Mouse (Mus musculus) heart, postnatal 14 days (tissue): Measurements from ENCODE around the gene Pdia3. TPM values are rescaled to one million over a fixed set of nuclear protein-coding genes. Genes with fewer than 3 reads are reported as not detected.
"Not testable (repeated sequence)": the region's sequence is repeated elsewhere in the genome, so short reads cannot be mapped to it uniquely, and the experiment has no call there.

Source experiments
- DNase-seq, 2 experiments: peaks; one replicate each; pipeline ENCODE4 v3.0.0; 2021 to 2022
- intact Hi-C: fragments of 180-260 bp; cut with DNase I; formaldehyde crosslinking; loops from one replicate; pipeline ENCODE4 v1.15.1; 2025
- long read RNA-seq, 2 experiments: library from polyadenylated mRNA; stranded (forward); transcript quantifications; one replicate each; pipeline ENCODE4 v2.0.0; 2021
- total RNA-seq, 2 experiments: library from RNA; stranded (reverse); gene quantifications; 2 replicates each; pipeline ENCODE4 v1.2.3; 2021

Gene Pdia3
- 100 to 1,000 TPM; 115 to 150 TPM for total RNA-seq
- long read RNA-seq, experiment 1, transcript Pdia3-201 (13 exons, 2,770 nt) = major isoform, 186 of 199 reads
- long read RNA-seq, experiment 1, partial matches to known transcripts = 4 of 199 reads
- long read RNA-seq, experiment 1, other reads (novel, unspliced or antisense) = 9 of 199 reads
- long read RNA-seq, experiment 2, transcript Pdia3-201 (13 exons, 2,770 nt) = major isoform, 123 of 133 reads
- long read RNA-seq, experiment 2, partial matches to known transcripts = 8 of 133 reads
- long read RNA-seq, experiment 2, other reads (novel, unspliced or antisense) = 2 of 133 reads

DNA sequence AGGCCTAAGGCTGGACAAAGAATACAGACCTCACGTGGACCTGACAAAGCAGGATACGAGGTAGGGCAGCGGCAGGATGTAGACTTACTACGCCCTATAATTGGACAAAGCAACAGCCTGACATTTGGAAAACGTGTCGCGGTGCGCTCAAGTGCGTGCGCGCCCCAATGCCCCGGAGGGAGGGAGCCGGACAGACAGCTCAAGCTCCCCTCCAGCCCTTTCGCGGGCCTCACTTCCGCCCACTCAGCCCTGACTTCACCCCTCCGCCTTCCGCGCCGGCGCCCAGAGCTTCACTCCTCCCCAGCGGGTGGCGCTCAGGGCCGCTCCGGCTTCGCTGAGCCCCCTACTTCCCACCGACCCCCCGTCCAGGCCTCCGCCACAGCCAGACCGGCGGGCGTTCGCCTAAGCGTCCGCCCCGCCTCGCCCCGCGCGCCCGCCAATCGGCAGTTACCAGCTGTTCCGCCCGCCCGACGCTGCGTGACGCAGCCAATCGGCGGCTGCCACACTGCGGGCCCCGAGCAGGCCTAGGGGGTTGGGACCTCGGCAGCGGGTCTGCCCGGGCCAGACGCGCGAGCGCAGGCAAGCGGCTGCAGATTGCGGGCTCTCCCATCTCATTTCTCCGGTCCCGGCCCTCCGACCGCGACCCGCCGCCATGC is at the start of gene Pdia3, which contains the start of gene Catsper2:
TSS of gene Pdia3 (plus strand) at position 389 of the 656 bp plus-strand sequence.
TSS of gene Catsper2 (minus strand) at position 406 of the 656 bp plus-strand sequence.
- peak; percentile 97 to 98 for DNase-seq
- intact Hi-C loops = loop anchor here (5.0 to 10.0 kb wide), 2 partner anchors 34 to 1319 kb away; partner anchors contain the start of gene Serf2

DNA sequence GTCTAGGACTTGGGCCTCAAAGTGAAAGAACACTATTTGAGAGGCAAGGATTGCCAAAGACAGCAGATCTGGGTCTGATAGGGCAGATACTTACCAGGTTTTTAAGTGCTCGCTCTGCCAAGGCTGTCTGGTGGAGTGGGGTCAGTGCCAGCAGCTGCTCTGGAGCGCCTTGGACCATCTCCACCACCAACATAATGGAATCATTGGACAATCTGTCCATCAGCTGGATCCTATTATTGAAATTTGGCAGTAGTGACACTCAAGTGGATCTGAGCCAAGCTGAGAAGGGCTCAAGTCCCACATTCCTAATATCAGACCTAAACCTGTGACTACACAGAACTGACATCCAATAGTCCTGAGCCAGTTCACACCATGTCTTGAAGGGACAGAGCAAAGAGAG is 44.7 kb upstream of the Pdia3 start:
- no peak for DNase-seq
- intact Hi-C loops = no loop called here

- DNase-seq = no peak
- intact Hi-C loops = no loop called here
Measured at GRCm38 (mm10) chr2:121370921-121371320, 42.7 kb upstream of the Pdia3 start.

- intact Hi-C loops = no loop called here
- no peak for DNase-seq
Measured at GRCm38 (mm10) chr2:121372266-121372665, 41.3 kb upstream of the Pdia3 start.

- intact Hi-C loops = no loop called here
- no peak for DNase-seq
Measured at GRCm38 (mm10) chr2:121374766-121375165, 38.8 kb upstream of the Pdia3 start.

DNA sequence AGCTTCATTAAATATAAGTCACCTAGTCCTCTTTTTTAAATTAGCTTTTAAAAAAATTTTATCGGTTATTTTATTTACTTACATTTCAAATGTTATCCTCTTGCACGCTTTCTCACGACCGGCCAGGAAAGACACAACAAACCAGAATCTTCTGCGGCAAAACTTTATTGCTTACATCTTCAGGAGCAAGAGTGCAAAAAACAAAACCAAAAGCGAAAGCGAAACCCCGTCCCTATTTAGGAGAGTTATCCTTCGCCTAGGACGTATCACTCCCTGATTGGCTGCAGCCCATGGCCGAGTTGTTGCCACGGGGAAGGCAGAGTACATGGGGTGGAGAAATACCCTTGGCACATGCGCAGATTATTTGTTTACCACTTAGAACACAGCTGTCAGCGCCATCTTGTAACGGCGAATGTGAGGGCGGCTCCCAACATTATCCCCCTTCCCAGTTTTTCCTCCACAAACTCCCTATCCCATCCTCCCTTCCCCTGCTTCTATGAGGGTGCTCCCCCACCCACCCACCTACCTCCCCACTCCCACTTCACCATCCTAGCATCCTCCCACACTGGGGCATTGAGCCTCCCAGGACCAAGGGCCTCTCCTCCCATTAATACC is 26.5 kb upstream of the Pdia3 start, which contains the start of gene Strc:
TSS of gene Strc (minus strand) at position 208 of the 615 bp plus-strand sequence.
- intact Hi-C loops, DNase-seq: not testable (repeated sequence)

GRCm38 (mm10) chr2:121396624-121397023 is 17.0 kb upstream of the Pdia3 start:
- peak; percentile 77 to 85 for DNase-seq
- intact Hi-C loops = no loop called here

GRCm38 (mm10) chr2:121403296-121403695 is 10.3 kb upstream of the Pdia3 start:
- intact Hi-C loops = no loop called here
- no peak for DNase-seq

DNA sequence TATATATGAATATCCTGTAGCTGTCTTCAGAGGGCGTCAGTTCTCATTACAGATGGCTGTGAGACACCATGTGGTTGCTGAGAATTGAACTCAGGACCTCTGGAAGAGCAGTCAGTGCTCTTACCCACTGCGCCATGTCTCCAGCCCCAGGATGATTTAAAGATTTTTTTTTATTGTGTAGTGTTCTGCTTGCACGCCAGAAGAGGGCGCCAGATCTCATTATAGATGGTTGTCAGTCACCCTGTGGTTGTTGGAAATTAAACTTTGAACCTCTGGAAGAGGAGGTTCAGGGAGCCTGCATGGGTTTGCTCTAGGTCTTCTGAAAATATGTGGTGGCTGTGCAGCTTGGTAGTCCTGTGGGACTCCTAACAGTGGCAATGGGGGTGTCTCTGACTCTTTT is 5.4 kb upstream of the Pdia3 start:
- peak; percentile 33 to 43 for DNase-seq
- intact Hi-C loops = loop anchor here (2.0 kb wide), 1 partner anchor 27 kb away; no protein-coding TSS in a partner anchor

- intact Hi-C loops = loop anchor here (5.0 to 10.0 kb wide), 2 partner anchors 34 to 1318 kb away; partner anchors contain the start of gene Serf2
- no peak for DNase-seq
Measured at GRCm38 (mm10) chr2:121412843-121413386, 660 bp upstream of the Pdia3 start.

- DNase-seq = no peak
- intact Hi-C loops = loop anchor here (5.0 to 10.0 kb wide), 2 partner anchors 33 to 1319 kb away; partner anchors contain the start of gene Serf2
Measured at GRCm38 (mm10) chr2:121414139-121414685, 637 bp downstream of the Pdia3 start.

DNA sequence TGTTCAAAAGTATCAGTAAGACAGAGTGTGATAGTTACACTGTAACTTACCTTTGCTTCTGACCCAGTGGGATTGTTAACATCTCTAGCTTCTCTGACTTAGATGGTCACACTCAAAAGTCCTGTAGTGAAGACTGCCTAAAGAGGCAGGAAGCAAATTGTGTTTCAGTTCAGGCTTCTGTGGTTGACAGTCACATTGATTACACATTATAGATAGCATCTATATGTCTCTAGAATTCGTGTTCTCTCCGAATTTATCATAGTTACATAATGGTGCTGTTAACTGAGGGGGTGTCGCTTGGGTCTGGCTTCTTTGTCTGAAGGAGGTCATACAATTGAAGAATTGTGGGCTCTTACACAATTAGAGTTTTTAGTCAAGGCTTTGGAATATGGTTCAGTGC is 1.5 kb downstream of the Pdia3 start:
- no peak for DNase-seq
- intact Hi-C loops = loop anchor here (10.0 kb wide), 1 partner anchor 1320 kb away; no protein-coding TSS in a partner anchor

DNA sequence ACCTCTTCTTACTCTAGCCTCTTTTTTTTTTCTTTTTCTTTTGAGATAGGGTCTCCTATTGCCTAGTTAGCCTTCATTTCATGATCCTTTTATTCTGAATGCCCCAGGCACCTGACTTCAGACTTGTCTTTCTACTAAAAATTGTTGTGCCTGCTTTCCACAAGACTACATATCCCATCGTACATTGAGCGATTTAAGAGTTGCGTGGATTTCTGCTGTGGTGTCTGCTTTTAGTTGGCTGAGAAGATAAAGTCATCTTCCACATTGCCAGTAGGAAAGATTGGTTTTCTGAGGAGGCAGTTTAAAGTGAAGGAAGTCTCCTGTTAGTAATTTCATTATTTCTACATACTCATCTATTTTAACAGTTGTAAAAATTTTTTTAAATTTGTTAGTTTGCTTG is 2.0 kb downstream of the Pdia3 start:
- intact Hi-C loops = loop anchor here (10.0 kb wide), 1 partner anchor 1321 kb away; no protein-coding TSS in a partner anchor
- no peak for DNase-seq

GRCm38 (mm10) chr2:121416356-121416755 is 2.8 kb downstream of the Pdia3 start:
- DNase-seq = no peak
- intact Hi-C loops = loop anchor here (10.0 kb wide), 1 partner anchor 1322 kb away; no protein-coding TSS in a partner anchor

- intact Hi-C loops = loop anchor here (10.0 kb wide), 1 partner anchor 1324 kb away; no protein-coding TSS in a partner anchor
- no peak for DNase-seq
Measured at GRCm38 (mm10) chr2:121418476-121418875, 4.9 kb downstream of the Pdia3 start.

GRCm38 (mm10) chr2:121423166-121423565 is 9.6 kb downstream of the Pdia3 start:
- intact Hi-C loops = no loop called here
- no peak for DNase-seq

- no peak for DNase-seq
- intact Hi-C loops = no loop called here
Measured at GRCm38 (mm10) chr2:121425890-121426289, 12.3 kb downstream of the Pdia3 start.

GRCm38 (mm10) chr2:121434854-121435253 is 21.3 kb downstream of the Pdia3 start:
- DNase-seq = no peak
- intact Hi-C loops = loop anchor here (2.0 kb wide), 1 partner anchor 26 kb away; no protein-coding TSS in a partner anchor

- no peak for DNase-seq
Measured at GRCm38 (mm10) chr2:121439746-121440145, 26.2 kb downstream of the Pdia3 start.

More at GRCm38 (mm10) chr2:121439746-121440145, 26.2 kb downstream of the Pdia3 start:
- intact Hi-C loops = no loop called here
